In the genomic region with DNA sequence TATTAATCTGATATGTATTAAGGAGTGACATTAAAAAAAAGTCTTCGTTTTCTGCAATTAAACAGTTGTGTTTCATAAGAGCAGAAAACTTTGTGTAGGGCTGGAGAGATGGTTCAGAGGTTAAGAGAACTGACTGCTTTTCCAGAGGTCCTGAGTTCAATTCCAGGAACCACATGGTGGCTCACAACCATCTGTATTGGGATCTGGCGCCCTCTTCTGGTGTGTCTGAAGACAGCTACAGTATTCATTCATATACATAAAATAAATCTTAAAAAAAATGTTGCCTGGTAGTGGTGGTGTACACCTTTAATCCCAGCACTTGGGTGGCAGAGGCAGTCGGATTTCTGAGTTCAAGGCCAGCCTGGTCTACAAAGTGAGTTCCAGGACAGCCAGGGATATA, we compare ENCODE assay signal across 17 mouse cellular contexts. TPM values are rescaled to one million over a fixed set of nuclear protein-coding genes. Genes with fewer than 3 reads are reported as not detected.
DNase-seq lines count a peak whose midpoint lies in the region; ATAC-seq and TF ChIP-seq lines count a peak whose summit lies in the region.
"Not testable (repeated sequence)": the region's sequence is repeated elsewhere in the genome, so short reads cannot be mapped to it uniquely, and the experiment has no call there.
"Had no signal": no experiment of that assay in that cellular context is flagged by ENCODE, and none has a peak within 500 bp of the region (broad histone marks: within the 10 kb centered on the region; RNA-seq: fewer than 3 reads in every experiment).

No protein-coding gene starts in this region.

- not testable (repeated sequence) for H3K36me3 ChIP-seq in embryonic facial prominence, embryonic 14.5 days (ENCODE audit: control insufficient read depth, insufficient read depth, low read length); hindbrain, embryonic 13.5 days; liver, embryonic 11.5 days (ENCODE audit: control insufficient read depth, insufficient read depth, low read length); lung, embryonic 14.5 days (ENCODE audit: insufficient read depth); midbrain, postnatal 0 days (ENCODE audit: insufficient read depth, low read length)
- H3K36me3 ChIP-seq in kidney, embryonic 16.5 days (ENCODE audit: insufficient read depth, low read length), result peaks cover 12% of the 10 kb centered on the region

- H3K9ac ChIP-seq in embryonic facial prominence, embryonic 14.5 days (ENCODE audit: low read depth, low read length); hindbrain, embryonic 13.5 days; kidney, embryonic 16.5 days (replicated peaks; ENCODE audit: low read length); liver, embryonic 11.5 days (ENCODE audit: low read depth, low read length); lung, embryonic 14.5 days; midbrain, postnatal 0 days (replicated peaks; ENCODE audit: low read length, poor library complexity, severe bottlenecking): not testable (repeated sequence)

- peak; percentile 22 for DNase-seq in NIH3T3 (ENCODE audit: low read depth)
- not testable (repeated sequence) for DNase-seq in embryonic facial prominence, embryonic 14.5 days (ENCODE audit: low spot score); liver, embryonic 11.5 days (ENCODE audit: low spot score); lung, embryonic 14.5 days; midbrain, postnatal 0 days (ENCODE audit: low spot score)
- peak; percentile 38 for DNase-seq in thymus, postnatal 4 days

- not testable (repeated sequence) for H3K4me3 ChIP-seq in embryonic facial prominence, embryonic 14.5 days (ENCODE audit: low read depth, low read length); hindbrain, embryonic 13.5 days; liver, embryonic 11.5 days (ENCODE audit: low read depth, low read length); lung, embryonic 14.5 days (ENCODE audit: low read depth, low read length); midbrain, postnatal 0 days (ENCODE audit: low read depth, low read length)
- H3K4me3 ChIP-seq in kidney, embryonic 16.5 days (ENCODE audit: low read length), result peak overlapping the region; percentile 90; the same call in 1 of the 2 replicates

- not testable (repeated sequence) for H3K9me3 ChIP-seq in embryonic facial prominence, embryonic 14.5 days (ENCODE audit: control insufficient read depth, low read length); hindbrain, embryonic 13.5 days; kidney, embryonic 16.5 days (ENCODE audit: low read length); liver, embryonic 11.5 days (ENCODE audit: control insufficient read depth, low read length); lung, embryonic 14.5 days (ENCODE audit: low read depth, low read length); midbrain, postnatal 0 days (ENCODE audit: low read length)

- not testable (repeated sequence) for H3K27ac ChIP-seq in embryonic facial prominence, embryonic 14.5 days (replicated peaks; ENCODE audit: low read depth, low read length); hindbrain, embryonic 13.5 days; kidney, embryonic 16.5 days (ENCODE audit: low read length); liver, embryonic 11.5 days (ENCODE audit: low read depth, low read length); lung, embryonic 14.5 days (ENCODE audit: low read depth); midbrain, postnatal 0 days (ENCODE audit: low read depth, low read length)

- H3K4me2 ChIP-seq in embryonic facial prominence, embryonic 14.5 days (ENCODE audit: low read depth, low read length), result peak overlapping the region; percentile 68; the same call in 1 of the 2 replicates
- H3K4me2 ChIP-seq in hindbrain, embryonic 13.5 days, result peak overlapping the region; percentile 74; the same call in 1 of the 2 replicates
- not testable (repeated sequence) for H3K4me2 ChIP-seq in kidney, embryonic 16.5 days (replicated peaks; ENCODE audit: low read depth, low read length); midbrain, postnatal 0 days (ENCODE audit: low read depth, low read length, poor library complexity, severe bottlenecking)
- peak overlapping the region; percentile 89 for H3K4me2 ChIP-seq in liver, embryonic 11.5 days
- peak overlapping the region; percentile 85; the same call in 1 of the 2 replicates for H3K4me2 ChIP-seq in lung, embryonic 14.5 days

- not testable (repeated sequence) for H3K4me1 ChIP-seq in embryonic facial prominence, embryonic 14.5 days (ENCODE audit: control insufficient read depth, insufficient read depth, low read length); kidney, embryonic 16.5 days (ENCODE audit: insufficient read depth, low read length); liver, embryonic 11.5 days (replicated peaks; ENCODE audit: control insufficient read depth, insufficient read depth, low read length); lung, embryonic 14.5 days (ENCODE audit: insufficient read depth); midbrain, postnatal 0 days (ENCODE audit: insufficient read depth, low read length)
- H3K4me1 ChIP-seq in hindbrain, embryonic 13.5 days (replicated peaks), result peaks cover 17% of the 10 kb centered on the region

- TF ChIP-seq CTCF in lung, embryonic 14.5 days (IDR thresholded peaks at IDR 0.05; ENCODE audit: low read depth), result peak; percentile 26
- peak; percentile 56 for TF ChIP-seq CTCF in midbrain, postnatal 0 days (IDR thresholded peaks at IDR 0.05)

- H3K27me3 ChIP-seq in embryonic facial prominence, embryonic 14.5 days (replicated peaks; ENCODE audit: control insufficient read depth, insufficient read depth, low read length); hindbrain, embryonic 13.5 days; kidney, embryonic 16.5 days (ENCODE audit: insufficient read depth, low read length); liver, embryonic 11.5 days (replicated peaks; ENCODE audit: control insufficient read depth, insufficient read depth, low read length); lung, embryonic 14.5 days (ENCODE audit: insufficient read depth, low read length); midbrain, postnatal 0 days (ENCODE audit: insufficient read depth, low read length): not testable (repeated sequence)

- not testable (repeated sequence) for ATAC-seq in embryonic facial prominence, embryonic 14.5 days (ENCODE audit: low read depth); hindbrain, embryonic 13.5 days (ENCODE audit: low FRiP score); kidney, embryonic 16.5 days (ENCODE audit: low FRiP score, low TSS enrichment); liver, embryonic 11.5 days (replicated peaks; ENCODE audit: low FRiP score); lung, embryonic 14.5 days (ENCODE audit: insufficient read depth); midbrain, postnatal 0 days (ENCODE audit: low FRiP score)

- 65% methylated on average over 3 of the region's 3 CpGs for WGBS in embryonic facial prominence, embryonic 14.5 days
- WGBS in hindbrain, embryonic 13.5 days, result 59% methylated on average over 3 of the region's 3 CpGs
- 68% methylated on average over 3 of the region's 3 CpGs for WGBS in kidney, embryonic 16.5 days
- 47% methylated on average over 3 of the region's 3 CpGs for WGBS in liver, embryonic 11.5 days
- 51% methylated on average over 3 of the region's 3 CpGs for WGBS in lung, embryonic 14.5 days
- whole genome bisulfite sequencing in midbrain, postnatal 0 days, result 61% methylated on average over 3 of the region's 3 CpGs

RNA-seq across cellular contexts. Expression of gene 2210016L21Rik, which starts 0.8 kb away (rescaled TPM):
- 46.8 and 63.2 TPM in 2 replicates for polyA plus RNA-seq in embryonic facial prominence, embryonic 14.5 days (2014; fragmentation: Nextera tagmentation; extraction: Ambion mirVana)
- 107 and 110 TPM in 2 replicates for polyA plus RNA-seq in hindbrain, embryonic 13.5 days (2015; fragmentation: Nextera tagmentation; extraction: Ambion mirVana)
- 55.7 and 63.3 TPM in 2 replicates for polyA plus RNA-seq in kidney, embryonic 16.5 days (2015; fragmentation: Nextera tagmentation; extraction: Ambion mirVana)
- 37.1 and 40.3 TPM in 2 replicates for polyA plus RNA-seq in liver, embryonic 11.5 days (2014; fragmentation: Nextera tagmentation; extraction: Ambion mirVana)
- polyA plus RNA-seq in lung, embryonic 14.5 days (2014; fragmentation: Nextera tagmentation; extraction: Ambion mirVana), result 44.3 and 50.6 TPM in 2 replicates
- total RNA-seq in midbrain, postnatal 0 days (2014; rRNA removed), result 62.9 and 71.3 TPM in 2 replicates
- polyA plus RNA-seq in midbrain, postnatal 0 days (2015; fragmentation: Nextera tagmentation; extraction: Ambion mirVana), result 189 and 225 TPM in 2 replicates

RNA-seq across cellular contexts. Expression of gene Oasl1, which starts 18.1 kb away (rescaled TPM):
- polyA plus RNA-seq in embryonic facial prominence, embryonic 14.5 days (2014; fragmentation: Nextera tagmentation; extraction: Ambion mirVana), result 0.56 and 0.85 TPM in 2 replicates
- polyA plus RNA-seq in hindbrain, embryonic 13.5 days (2015; fragmentation: Nextera tagmentation; extraction: Ambion mirVana), result 0.21 and 0.57 TPM in 2 replicates
- 1.5 and 2.1 TPM in 2 replicates for polyA plus RNA-seq in kidney, embryonic 16.5 days (2015; fragmentation: Nextera tagmentation; extraction: Ambion mirVana)
- polyA plus RNA-seq in liver, embryonic 11.5 days (2014; fragmentation: Nextera tagmentation; extraction: Ambion mirVana), result 0.36 and 0.55 TPM in 2 replicates
- 0.50 TPM in 2 replicates for polyA plus RNA-seq in lung, embryonic 14.5 days (2014; fragmentation: Nextera tagmentation; extraction: Ambion mirVana)
- total RNA-seq in midbrain, postnatal 0 days (2014; rRNA removed), result 0.24 and 3.8 TPM in 2 replicates
- polyA plus RNA-seq in midbrain, postnatal 0 days (2015; fragmentation: Nextera tagmentation; extraction: Ambion mirVana), result 0.32 and 0.79 TPM in 2 replicates
- total RNA-seq: left cerebral cortex, postnatal 36 days had no signal
- polyA plus RNA-seq: midbrain, embryonic 10.5 days had no signal

RNA-seq across cellular contexts. Expression of gene Hnf1a, which starts 29.8 kb away (rescaled TPM):
- polyA plus RNA-seq in embryonic facial prominence, embryonic 14.5 days (2014; fragmentation: Nextera tagmentation; extraction: Ambion mirVana), result 0.10 TPM in 2 replicates
- polyA plus RNA-seq in hindbrain, embryonic 13.5 days (2015; fragmentation: Nextera tagmentation; extraction: Ambion mirVana), result 0.10 TPM in 1 of 2 replicates, not detected in the other
- polyA plus RNA-seq in kidney, embryonic 16.5 days (2015; fragmentation: Nextera tagmentation; extraction: Ambion mirVana), result 12.6 and 15.4 TPM in 2 replicates
- polyA plus RNA-seq in liver, embryonic 11.5 days (2014; fragmentation: Nextera tagmentation; extraction: Ambion mirVana), result 2.7 and 4.1 TPM in 2 replicates
- 0.05 TPM in 1 of 2 replicates, not detected in the other for polyA plus RNA-seq in lung, embryonic 14.5 days (2014; fragmentation: Nextera tagmentation; extraction: Ambion mirVana)
- total RNA-seq in midbrain, postnatal 0 days (2014; rRNA removed), result not detected in 2 replicates
- 0.05 and 0.06 TPM in 2 replicates for polyA plus RNA-seq in midbrain, postnatal 0 days (2015; fragmentation: Nextera tagmentation; extraction: Ambion mirVana)
- total RNA-seq: adrenal gland, adult 18-20 months; common myeloid progenitor, adult 5-6 weeks; gastrocnemius, adult 18-20 months; layer of hippocampus, adult 8-10 months; left cerebral cortex, postnatal 36 days; neutrophil, adult 5-6 weeks had no signal
- polyA plus RNA-seq: heart, embryonic 11.5 days; macrophage had no signal

RNA-seq across cellular contexts. Expression of gene Oasl2, which starts 44.4 kb away (rescaled TPM):
- polyA plus RNA-seq in embryonic facial prominence, embryonic 14.5 days (2014; fragmentation: Nextera tagmentation; extraction: Ambion mirVana), result 3.5 and 5.0 TPM in 2 replicates
- polyA plus RNA-seq in hindbrain, embryonic 13.5 days (2015; fragmentation: Nextera tagmentation; extraction: Ambion mirVana), result 3.5 and 3.6 TPM in 2 replicates
- polyA plus RNA-seq in kidney, embryonic 16.5 days (2015; fragmentation: Nextera tagmentation; extraction: Ambion mirVana), result 4.5 and 4.8 TPM in 2 replicates
- 4.1 and 4.4 TPM in 2 replicates for polyA plus RNA-seq in liver, embryonic 11.5 days (2014; fragmentation: Nextera tagmentation; extraction: Ambion mirVana)
- polyA plus RNA-seq in lung, embryonic 14.5 days (2014; fragmentation: Nextera tagmentation; extraction: Ambion mirVana), result 2.8 and 4.5 TPM in 2 replicates
- total RNA-seq in midbrain, postnatal 0 days (2014; rRNA removed), result 1.8 and 6.3 TPM in 2 replicates
- polyA plus RNA-seq in midbrain, postnatal 0 days (2015; fragmentation: Nextera tagmentation; extraction: Ambion mirVana), result 3.9 and 5.1 TPM in 2 replicates
